Mouse (Mus musculus) CH12.LX (cell line): Measurements from ENCODE around the gene Iqgap1. TPM values are rescaled to one million over a fixed set of nuclear protein-coding genes. Genes with fewer than 3 reads are reported as not detected.

Source experiments
- DNase-seq: peaks from one replicate; pipeline ENCODE4 v3.0.0-alpha.2; 2013; ENCODE audit errors: extremely low read depth
- H3K27ac ChIP-seq: 2 replicates; pipeline ENCODE4 v1.5.1; 2012; ENCODE audit warnings: low read depth, mild to moderate bottlenecking, control low read depth, moderate library complexity; ENCODE audit not compliant: insufficient read depth
- H3K27me3 ChIP-seq: replicated peaks from 2 replicates; pipeline ENCODE3; 2012; ENCODE audit warnings: inconsistent platforms
- H3K36me3 ChIP-seq, 2 experiments: replicated peaks in 1 of 2; 2 replicates each; pipeline versions ENCODE3 to v1.6.1; 2012; ENCODE audit warnings: inconsistent platforms in 1 of 2, low read length in 1 of 2, mild to moderate bottlenecking in 1 of 2, mixed read lengths in 1 of 2, moderate library complexity in 1 of 2; ENCODE audit not compliant: control insufficient read depth in 1 of 2, insufficient read depth in 1 of 2
- H3K4me1 ChIP-seq, 2 experiments: 2 replicates each; pipeline ENCODE4 v1.6.1; 2012; ENCODE audit warnings: inconsistent platforms in 1 of 2, moderate library complexity in 1 of 2; ENCODE audit not compliant: insufficient read depth in 2 of 2, control insufficient read depth in 1 of 2
- H3K4me2 ChIP-seq: 2 replicates; pipeline ENCODE4 v1.6.1; 2012; ENCODE audit warnings: low read depth, mild to moderate bottlenecking, control low read depth; ENCODE audit not compliant: poor library complexity, insufficient read depth, severe bottlenecking
- H3K4me3 ChIP-seq, 3 experiments: fragments of 150-350 bp in 1 of 3; sonication (generic) in 1 of 3; replicated peaks in 1 of 3; 2 replicates each; pipeline versions ENCODE3 to v1.5.1; 2011 to 2012; ENCODE audit warnings: low read depth in 2 of 3, low read length in 2 of 3, mild to moderate bottlenecking in 2 of 3, moderate library complexity in 2 of 3, control low read depth in 1 of 3, improper control_type of control experiment in 1 of 3, inconsistent platforms in 1 of 3, mixed read lengths in 1 of 3; ENCODE audit not compliant: poor library complexity in 1 of 3
- H3K79me2 ChIP-seq: replicated peaks from 2 replicates; pipeline ENCODE4 v1.6.1; 2012; ENCODE audit warnings: mild to moderate bottlenecking, moderate library complexity; ENCODE audit not compliant: control insufficient read depth, poor library complexity, insufficient read depth, severe bottlenecking; ENCODE audit errors: extremely low read depth
- H3K9ac ChIP-seq: 2 replicates; pipeline ENCODE4 v1.6.1; 2012; ENCODE audit warnings: low read depth, mild to moderate bottlenecking, control low read depth, moderate library complexity; ENCODE audit not compliant: insufficient read depth
- H3K9me3 ChIP-seq: replicated peaks from 2 replicates; pipeline ENCODE3; 2012; ENCODE audit warnings: low read length, inconsistent platforms, mixed read lengths
- BHLHE40 ChIP-seq: IDR thresholded peaks from 2 replicates; pipeline ENCODE4 v1.6.1; 2011; ENCODE audit warnings: mild to moderate bottlenecking, low read depth, low read length, improper control_type of control experiment
- CTCF ChIP-seq, 2 experiments: IDR thresholded peaks in 1 of 2; conservative IDR thresholded peaks in 1 of 2; 2 replicates each; pipeline ENCODE4 v1.5.1; 2011 to 2012; ENCODE audit warnings: low read depth in 2 of 2, low read length in 2 of 2, improper control_type of control experiment in 1 of 2, inconsistent platforms in 1 of 2, mild to moderate bottlenecking in 1 of 2, moderate library complexity in 1 of 2
- EP300 ChIP-seq: IDR thresholded peaks from 2 replicates; pipeline ENCODE4 v1.6.1; 2011; ENCODE audit warnings: low read length, improper control_type of control experiment
- JUN ChIP-seq: IDR thresholded peaks from 2 replicates; pipeline ENCODE4 v1.6.1; 2011; ENCODE audit warnings: low read depth, mild to moderate bottlenecking, low read length, improper control_type of control experiment, moderate library complexity; ENCODE audit not compliant: insufficient read depth
- JUND ChIP-seq: conservative IDR thresholded peaks from 2 replicates; pipeline ENCODE4 v1.6.1; 2011; ENCODE audit warnings: low read depth, low read length, improper control_type of control experiment
- NELFE ChIP-seq: IDR thresholded peaks from 2 replicates; pipeline ENCODE4 v1.6.1; 2011; ENCODE audit warnings: low read depth, low read length, improper control_type of control experiment
- POLR2A ChIP-seq: IDR thresholded peaks from 2 replicates; pipeline ENCODE4 v1.6.1; 2011; ENCODE audit warnings: low read depth, mild to moderate bottlenecking, improper control_type of control experiment, low read length
- RAD21 ChIP-seq: IDR thresholded peaks from 2 replicates; pipeline ENCODE4 v1.6.1; 2011; ENCODE audit warnings: low read depth, mild to moderate bottlenecking, low read length, improper control_type of control experiment, moderate library complexity
- SIN3A ChIP-seq: IDR thresholded peaks from 2 replicates; pipeline ENCODE4 v1.6.1; 2012; ENCODE audit warnings: low read length, improper control_type of control experiment, inconsistent platforms
- TBP ChIP-seq: conservative IDR thresholded peaks from 2 replicates; pipeline ENCODE4 v1.6.1; 2011; ENCODE audit warnings: low read depth, low read length, improper control_type of control experiment
- UBTF ChIP-seq: IDR thresholded peaks from 2 replicates; pipeline ENCODE4 v1.6.1; 2012; ENCODE audit warnings: low read depth, mild to moderate bottlenecking, inconsistent platforms, low read length, improper control_type of control experiment, moderate library complexity
- ZNF384 ChIP-seq: IDR thresholded peaks from 2 replicates; pipeline ENCODE4 v1.6.1; 2012; ENCODE audit warnings: low read depth, low read length, improper control_type of control experiment, inconsistent platforms
- dilution Hi-C: fragments of 300-500 bp; cut with MboI; formaldehyde crosslinking; loops from 2 replicates; pipeline ENCODE4 v1.14.3; 2020; ENCODE audit warnings: low sequenced_read_pairs; ENCODE audit not compliant: extremely low pct_unique_long_range_greater_than_20kb, extremely low pct_ligation_motif_present
- in situ Hi-C: fragments of 300-500 bp; cut with MboI; formaldehyde crosslinking; loops from 3 replicates; pipeline ENCODE4 v1.14.3; 2019; ENCODE audit warnings: low sequenced_read_pairs, low pct_ligation_motif_present, low pct_unique_long_range_greater_than_20kb, mixed read lengths
- polyA plus RNA-seq: library from polyadenylated mRNA; unstranded; fragments of >175 nt; gene quantifications from 2 replicates; pipeline ENCODE4 v1.2.1, GENCODE M21; 2012; ENCODE audit warnings: low read depth; ENCODE audit not compliant: insufficient read length
- total RNA-seq, 2 experiments: library from RNA; depleted of rRNA; stranded (reverse); fragments of 300-350 nt in 1 of 2; fragments of >200 nt in 1 of 2; gene quantifications; 2 replicates each; pipeline ENCODE4 v1.2.3; 2012 to 2014

The Iqgap1 gene
- total and polyA plus RNA-seq, 3 experiments: 49.6 to 126 (median 77.0) TPM

DNA sequence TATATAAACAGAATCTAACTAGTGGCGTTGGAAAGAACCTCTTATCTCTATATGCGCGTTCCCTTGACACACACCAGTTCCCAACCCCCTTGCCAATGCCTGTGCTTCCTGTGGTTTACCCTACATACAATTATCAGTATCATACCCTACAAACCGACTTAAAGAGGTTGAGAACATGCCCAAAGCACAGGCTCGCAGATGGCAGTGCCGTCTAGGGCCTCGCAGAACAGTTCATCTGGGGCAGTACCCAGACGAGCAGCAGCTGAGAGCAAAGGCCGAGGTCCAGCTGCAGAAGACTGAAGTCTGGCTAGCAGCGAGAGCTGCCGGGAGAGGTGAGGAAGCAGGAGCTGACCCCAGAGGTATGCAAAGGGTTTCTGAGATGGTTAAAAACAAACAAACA, 158.6 kb downstream of the Iqgap1 start:
- Histone ChIP-seq H3K27ac (no peak overlapping the region), H3K4me1 (peaks cover 0 to 8% of the 10 kb centered on the region in 2 experiments; a peak in 2 of 4 replicates), H3K79me2 (no peaks in the 10 kb centered on the region), H3K4me2 (no peak overlapping the region), H3K4me3 (no peak overlapping the region), H3K27me3 (no peaks in the 10 kb centered on the region), H3K36me3 (peaks cover 0 to 27% of the 10 kb centered on the region in 2 experiments), H3K9me3 (no peaks in the 10 kb centered on the region), H3K9ac (no peak overlapping the region)
- dilution Hi-C loops (no loop called here), in situ Hi-C loops (no loop called here)
- DNase-seq: no peak
- TF ChIP-seq POLR2A (no peak), JUN (no peak), NELFE (no peak), BHLHE40 (no peak), EP300 (no peak)
- TF ChIP-seq, all 38 proteins: peak for 0

DNA sequence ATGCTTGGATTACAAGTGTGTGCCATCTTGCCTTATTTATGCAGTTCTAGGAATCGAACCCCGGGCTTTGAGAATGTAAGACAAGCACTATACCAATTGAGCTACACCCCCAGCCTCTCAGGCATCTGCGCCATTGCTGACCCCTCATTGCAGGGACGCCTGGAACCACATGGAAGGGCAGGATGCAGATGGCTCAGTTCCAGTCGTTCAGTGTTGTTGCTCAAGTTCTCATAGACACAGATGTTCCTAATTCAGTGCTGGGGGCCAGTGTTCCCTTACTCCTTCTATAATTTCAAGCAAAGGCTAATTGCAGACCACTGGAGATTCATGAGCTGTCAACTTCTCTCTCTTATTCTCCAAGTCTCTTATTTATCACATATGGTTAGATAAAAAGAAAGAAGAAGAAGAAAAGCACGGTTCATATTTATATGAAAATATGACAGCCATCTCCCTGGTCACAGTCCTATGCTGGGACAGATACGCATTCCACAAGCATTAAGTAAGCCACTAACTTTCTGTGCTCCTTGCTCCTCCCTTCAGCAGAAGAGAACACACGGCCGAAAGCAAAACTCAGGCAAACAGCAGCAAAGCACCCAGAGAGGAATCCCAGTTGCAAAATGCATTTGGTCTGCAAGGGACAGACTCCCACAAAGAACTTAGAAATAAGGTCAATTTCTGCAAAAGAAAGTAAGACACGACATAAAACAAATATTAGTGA, 159.4 kb downstream of the Iqgap1 start:
- no peak for DNase-seq
- Histone ChIP-seq H3K9me3 (no peaks in the 10 kb centered on the region), H3K4me2 (no peak overlapping the region), H3K9ac (no peak overlapping the region), H3K36me3 (peaks cover 0 to 23% of the 10 kb centered on the region in 2 experiments), H3K27ac (no peak overlapping the region), H3K4me3 (no peak overlapping the region), H3K4me1 (peaks cover 0 to 5% of the 10 kb centered on the region in 2 experiments; a peak in 2 of 4 replicates), H3K27me3 (no peaks in the 10 kb centered on the region), H3K79me2 (no peaks in the 10 kb centered on the region)
- in situ Hi-C loops: no loop called here
- dilution Hi-C loops: no loop called here
- TF ChIP-seq CTCF (conservative IDR thresholded peaks at IDR 0.05 in 1 of 2, IDR thresholded peaks at IDR 0.05 in 1 of 2; ENCODE audit: low read depth in 2 of 2, low read length in 2 of 2): no peak
- TF ChIP-seq ZNF384: no peak
- TF ChIP-seq EP300: no peak
- TF ChIP-seq TBP: no peak
- TF ChIP-seq SIN3A: no peak
- no peak for TF ChIP-seq UBTF
- TF ChIP-seq JUND: no peak
- TF ChIP-seq RAD21: no peak

Other genes with a start within 250 kb of the Iqgap1 start
- gene Crtc3, start 137.1 kb downstream of the Iqgap1 start, total RNA-seq (2012; rRNA removed): 3.9 and 4.4 TPM in 2 replicates
- 1.2 and 1.3 TPM in 2 replicates for gene Crtc3, start 137.1 kb downstream of the Iqgap1 start, total RNA-seq (2014; rRNA removed)
- 5.8 and 9.1 TPM in 2 replicates for gene Crtc3, start 137.1 kb downstream of the Iqgap1 start, polyA plus RNA-seq
- 2.3 and 3.7 TPM in 2 replicates for gene Zscan2, start 34.9 kb upstream of the Iqgap1 start, total RNA-seq (2012; rRNA removed)
- gene Zscan2, start 34.9 kb upstream of the Iqgap1 start, total RNA-seq (2014; rRNA removed): 0.82 and 1.3 TPM in 2 replicates
- gene Zscan2, start 34.9 kb upstream of the Iqgap1 start, polyA plus RNA-seq: 1.7 TPM in 2 replicates
- 42.4 and 48.9 TPM in 2 replicates for gene Wdr73, start 75.3 kb upstream of the Iqgap1 start, total RNA-seq (2012; rRNA removed)
- 55.7 and 64.2 TPM in 2 replicates for gene Wdr73, start 75.3 kb upstream of the Iqgap1 start, total RNA-seq (2014; rRNA removed)
- 44.6 and 48.1 TPM in 2 replicates for gene Wdr73, start 75.3 kb upstream of the Iqgap1 start, polyA plus RNA-seq
- gene Nmb, start 79.1 kb upstream of the Iqgap1 start, total RNA-seq (2012; rRNA removed): 0.47 and 0.67 TPM in 2 replicates
- 0.66 TPM in 1 of 2 replicates, not detected in the other for gene Nmb, start 79.1 kb upstream of the Iqgap1 start, total RNA-seq (2014; rRNA removed)
- gene Nmb, start 79.1 kb upstream of the Iqgap1 start, polyA plus RNA-seq: 0.47 and 1.1 TPM in 2 replicates
- gene Sec11a, start 121.8 kb upstream of the Iqgap1 start, total RNA-seq (2012; rRNA removed): 93.5 and 105 TPM in 2 replicates
- 141 and 143 TPM in 2 replicates for gene Sec11a, start 121.8 kb upstream of the Iqgap1 start, total RNA-seq (2014; rRNA removed)
- 126 and 142 TPM in 2 replicates for gene Sec11a, start 121.8 kb upstream of the Iqgap1 start, polyA plus RNA-seq
- 10.1 and 12.8 TPM in 2 replicates for gene Zfp592, start 167.7 kb upstream of the Iqgap1 start, total RNA-seq (2012; rRNA removed)
- 7.8 and 9.0 TPM in 2 replicates for gene Zfp592, start 167.7 kb upstream of the Iqgap1 start, total RNA-seq (2014; rRNA removed)
- 16.9 and 23.6 TPM in 2 replicates for gene Zfp592, start 167.7 kb upstream of the Iqgap1 start, polyA plus RNA-seq
- 0.13 and 0.64 TPM in 2 replicates for gene Alpk3, start 231.6 kb upstream of the Iqgap1 start, total RNA-seq (2012; rRNA removed)
- 0.08 and 0.13 TPM in 2 replicates for gene Alpk3, start 231.6 kb upstream of the Iqgap1 start, total RNA-seq (2014; rRNA removed)
- gene Alpk3, start 231.6 kb upstream of the Iqgap1 start, polyA plus RNA-seq: 1.1 and 1.6 TPM in 2 replicates